Mouse (Mus musculus) stomach, embryonic 16.5 days (tissue): ENCODE measurements around the gene Gcfc2. TPM values are rescaled to one million over a fixed set of nuclear protein-coding genes. Genes with fewer than 3 reads are reported as not detected.

Experiments used
- ATAC-seq: fragments of 200-750 bp; cut with Nextera tagmentation; 2 replicates; pipeline ENCODE4 v1.8.0; 2017; ENCODE audit warnings: moderate number of reproducible peaks, moderate TSS enrichment; ENCODE audit not compliant: insufficient read depth, low FRiP score
- H3K27ac ChIP-seq: fragments of 300-500 bp; sonication (generic); 2 replicates; pipeline ENCODE4 v1.5.1; 2014; ENCODE audit warnings: low read length
- H3K27me3 ChIP-seq: fragments of 300-500 bp; sonication (generic); 2 replicates; pipeline ENCODE4 v1.6.1; 2014; ENCODE audit warnings: low read length, control low read depth, mixed read lengths; ENCODE audit not compliant: control insufficient read depth, insufficient read depth
- H3K36me3 ChIP-seq: fragments of 300-500 bp; sonication (generic); 2 replicates; pipeline ENCODE4 v1.6.1; 2014; ENCODE audit warnings: low read length; ENCODE audit not compliant: control insufficient read depth, insufficient read depth
- H3K4me1 ChIP-seq: fragments of 300-500 bp; sonication (generic); 2 replicates; pipeline ENCODE4 v1.6.1; 2014; ENCODE audit warnings: low read length, control low read depth, mixed read lengths; ENCODE audit not compliant: control insufficient read depth, insufficient read depth
- H3K4me2 ChIP-seq: fragments of 300-500 bp; sonication (generic); 2 replicates; pipeline ENCODE4 v1.6.1; 2014; ENCODE audit warnings: low read depth, low read length, mixed read lengths
- H3K4me3 ChIP-seq: fragments of 300-500 bp; sonication (generic); replicated peaks from 2 replicates; pipeline ENCODE4 v1.5.1; 2014; ENCODE audit warnings: mild to moderate bottlenecking, low read length
- H3K9ac ChIP-seq: fragments of 300-500 bp; sonication (generic); 2 replicates; pipeline ENCODE4 v1.6.1; 2014; ENCODE audit warnings: low read length
- H3K9me3 ChIP-seq: fragments of 300-500 bp; sonication (generic); replicated peaks from 2 replicates; pipeline ENCODE4 v1.6.1; 2016; ENCODE audit warnings: low read length, control low read depth; ENCODE audit not compliant: control insufficient read depth
- WGBS: fragments of 180-500 bp; shearing (Covaris S2); extraction: QIAGEN DNeasy Blood & Tissue Kit; methylation state at CpG from one replicate; pipeline ENCODE4 v1.1.7; 2014; 5-methylcytosine and 5-hydroxymethylcytosine counted together
- polyA plus RNA-seq: library from polyadenylated mRNA; unstranded; fragments of >200 nt; fragmentation: Nextera tagmentation; extraction: Ambion mirVana; gene quantifications from 2 replicates; pipeline ENCODE4 v1.2.1, GENCODE M21; 2015

The Gcfc2 gene
- polyA plus RNA-seq, 1 experiment from 2014 or later = 8.4 TPM

GRCm38 (mm10) chr6:81941718-81942117 lies 18.2 kb downstream of the Gcfc2 start:
- Histone ChIP-seq H3K9ac (no peak overlapping the region), H3K27me3 (no peaks in the 10 kb centered on the region), H3K4me2 (no peak overlapping the region), H3K4me1 (no peaks in the 10 kb centered on the region), H3K4me3 (no peak overlapping the region), H3K27ac (no peak overlapping the region), H3K9me3 (no peaks in the 10 kb centered on the region), H3K36me3 (peaks cover 20% of the 10 kb centered on the region)
- ATAC-seq = no peak
- 89% methylated on average over 5 of the region's 5 CpGs for WGBS

GRCm38 (mm10) chr6:81943281-81943680 lies 19.8 kb downstream of the Gcfc2 start:
- ATAC-seq = no peak
- 90% methylated on average over 2 of the region's 2 CpGs for WGBS

GRCm38 (mm10) chr6:81944432-81944831 lies 21.0 kb downstream of the Gcfc2 start:
- Histone ChIP-seq H3K4me3 (no peak overlapping the region), H3K4me1 (no peaks in the 10 kb centered on the region), H3K9ac (no peak overlapping the region), H3K9me3 (no peaks in the 10 kb centered on the region), H3K4me2 (no peak overlapping the region), H3K36me3 (peaks cover 27% of the 10 kb centered on the region), H3K27ac (no peak overlapping the region), H3K27me3 (no peaks in the 10 kb centered on the region)
- no peak for ATAC-seq
- 96% methylated on average over 3 of the region's 3 CpGs for WGBS

More at GRCm38 (mm10) chr6:81943281-81943680, 19.8 kb downstream of the Gcfc2 start:
- H3K4me2 ChIP-seq = no peak overlapping the region
- H3K4me3 ChIP-seq = no peak overlapping the region
- H3K9ac ChIP-seq = no peak overlapping the region
- H3K36me3 ChIP-seq = peaks cover 26% of the 10 kb centered on the region
- no peaks in the 10 kb centered on the region for H3K9me3 ChIP-seq
- no peak overlapping the region for H3K27ac ChIP-seq
- no peaks in the 10 kb centered on the region for H3K4me1 ChIP-seq
- H3K27me3 ChIP-seq = no peaks in the 10 kb centered on the region

- Histone ChIP-seq H3K36me3 (peaks cover 21% of the 10 kb centered on the region), H3K4me3 (no peak overlapping the region), H3K4me1 (no peaks in the 10 kb centered on the region), H3K9ac (no peak overlapping the region), H3K27ac (no peak overlapping the region), H3K9me3 (no peaks in the 10 kb centered on the region), H3K4me2 (no peak overlapping the region), H3K27me3 (no peaks in the 10 kb centered on the region)
- 96% methylated on average over 6 of the region's 6 CpGs for WGBS
- no peak for ATAC-seq
These were observed 23.4 kb downstream of the Gcfc2 start for GRCm38 (mm10) chr6:81946906-81947305.

- Histone ChIP-seq H3K36me3 (peaks cover 20% of the 10 kb centered on the region; the same call in 1 of the 2 replicates), H3K4me1 (no peaks in the 10 kb centered on the region), H3K27me3 (no peaks in the 10 kb centered on the region), H3K9ac (no peak overlapping the region), H3K4me3 (no peak overlapping the region), H3K9me3 (no peaks in the 10 kb centered on the region), H3K4me2 (no peak overlapping the region), H3K27ac (no peak overlapping the region)
- ATAC-seq = no peak
- 88% methylated on average over 5 of the region's 5 CpGs for WGBS
These were observed 31.7 kb downstream of the Gcfc2 start for GRCm38 (mm10) chr6:81955133-81955532.

- Histone ChIP-seq H3K9ac (no peak overlapping the region), H3K4me2 (no peak overlapping the region), H3K4me1 (no peaks in the 10 kb centered on the region), H3K9me3 (no peaks in the 10 kb centered on the region), H3K4me3 (no peak overlapping the region), H3K27ac (no peak overlapping the region), H3K36me3 (peaks cover 19% of the 10 kb centered on the region; the same call in 1 of the 2 replicates), H3K27me3 (no peaks in the 10 kb centered on the region)
- ATAC-seq = no peak
- WGBS = 92% methylated on average over 4 of the region's 4 CpGs
These were observed 32.9 kb downstream of the Gcfc2 start for GRCm38 (mm10) chr6:81956399-81956798.

- Histone ChIP-seq H3K27ac (no peak overlapping the region), H3K9ac (no peak overlapping the region), H3K4me3 (no peak overlapping the region), H3K9me3 (no peaks in the 10 kb centered on the region), H3K36me3 (peaks cover 29% of the 10 kb centered on the region), H3K27me3 (no peaks in the 10 kb centered on the region), H3K4me2 (no peak overlapping the region), H3K4me1 (no peaks in the 10 kb centered on the region)
- 83% methylated on average over 11 of the region's 11 CpGs for WGBS
- ATAC-seq = no peak
These were observed 34.5 kb downstream of the Gcfc2 start for GRCm38 (mm10) chr6:81957992-81958391.

GRCm38 (mm10) chr6:81959866-81960265 lies 36.4 kb downstream of the Gcfc2 start:
- Histone ChIP-seq H3K9ac (no peak overlapping the region), H3K4me1 (peaks cover 5% of the 10 kb centered on the region; the same call in 1 of the 2 replicates), H3K4me2 (no peak overlapping the region), H3K27ac (no peak overlapping the region), H3K27me3 (no peaks in the 10 kb centered on the region), H3K36me3 (peaks cover 29% of the 10 kb centered on the region), H3K9me3 (no peaks in the 10 kb centered on the region), H3K4me3 (no peak overlapping the region)
- no peak for ATAC-seq
- 93% methylated on average over 8 of the region's 8 CpGs for WGBS

GRCm38 (mm10) chr6:81960284-81960683 lies 36.8 kb downstream of the Gcfc2 start:
- Histone ChIP-seq H3K27me3 (no peaks in the 10 kb centered on the region), H3K4me3 (no peak overlapping the region), H3K4me1 (peaks cover 7% of the 10 kb centered on the region; the same call in 1 of the 2 replicates), H3K36me3 (peaks cover 29% of the 10 kb centered on the region), H3K4me2 (no peak overlapping the region), H3K27ac (no peak overlapping the region), H3K9me3 (no peaks in the 10 kb centered on the region), H3K9ac (no peak overlapping the region)
- WGBS = 94% methylated on average over 1 of the region's 1 CpGs
- ATAC-seq = no peak
